Mouse (Mus musculus): ENCODE results near the gene Wdr66.

GRCm38 (mm10) chr5:123227762-123228523, 24.0 kb upstream of the Wdr66 start:
- no peak for TF ChIP-seq CTCF (IDR thresholded peaks at IDR 0.05 in 2 of 3, conservative IDR thresholded peaks at IDR 0.05 in 1 of 3; ENCODE audit: control insufficient read depth in 1 of 3, insufficient read depth in 1 of 3, low read depth in 2 of 3, low read length in 3 of 3, poor library complexity in 1 of 3, severe bottlenecking in 1 of 3)
- TF ChIP-seq MEF2A (IDR thresholded peaks at IDR 0.05; ENCODE audit: extremely low read depth, insufficient replicate concordance, low read depth, low read length, poor library complexity, severe bottlenecking), result peak; percentile 57; the same call in 1 of the 2 replicates
- no peak for TF ChIP-seq TAL1 (IDR thresholded peaks at IDR 0.05; ENCODE audit: low read length)
- peak; percentile 73 for TF ChIP-seq POLR2AphosphoS2 (IDR thresholded peaks at IDR 0.05; ENCODE audit: low read length)
- TF ChIP-seq ETS1 (IDR thresholded peaks at IDR 0.05; ENCODE audit: low read depth, low read length), result peak; percentile 73
- TF ChIP-seq HCFC1 (IDR thresholded peaks at IDR 0.05; ENCODE audit: low read depth, low read length), result peak; percentile 93
- TF ChIP-seq RCOR1 (IDR thresholded peaks at IDR 0.05; ENCODE audit: low read depth, low read length), result no peak
- 0 out of 2 replicates have a peak, but pooled peaks have one; percentile 18 for TF ChIP-seq GABPA (IDR thresholded peaks at IDR 0.05; ENCODE audit: low read depth, low read length)
- peak; percentile 96 for TF ChIP-seq USF1 (IDR thresholded peaks at IDR 0.05; ENCODE audit: low read depth, low read length)
- TF ChIP-seq ZC3H11A (IDR thresholded peaks at IDR 0.05; ENCODE audit: low read depth, low read length), result peak; percentile 19; the same call in 1 of the 2 replicates
